Mouse (Mus musculus): ENCODE measurements around the gene Olfr573-ps1. TPM values are rescaled to one million over a fixed set of nuclear protein-coding genes. Genes with fewer than 3 reads are reported as not detected.

The Olfr573-ps1 gene
- polyA plus RNA-seq (2012; rRNA removed) (not detected in 2 replicates), polyA plus RNA-seq (2014; fragmentation: Nextera tagmentation; extraction: Ambion mirVana) (not detected in 2 replicates)

DNA sequence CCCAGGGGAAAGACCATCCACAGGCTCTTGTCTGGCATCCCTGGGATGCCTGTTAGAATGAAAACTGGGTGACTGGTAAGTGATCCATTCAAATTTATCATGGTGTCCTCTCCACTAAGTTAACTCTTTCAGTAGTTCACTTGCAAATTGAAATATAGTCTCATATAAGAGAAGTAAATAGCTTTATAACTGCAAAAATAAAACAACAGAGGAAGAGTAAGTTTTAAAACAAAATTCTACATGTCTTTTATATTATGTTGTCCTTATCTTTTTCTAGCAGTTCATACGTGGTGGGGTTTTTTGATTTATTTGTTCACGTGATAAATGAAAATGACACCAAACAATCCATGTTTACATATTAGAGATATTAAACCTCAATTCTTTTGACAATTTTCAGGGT is at the start of gene Olfr573-ps1:
Olfr573-ps1 (minus strand) TSS at position 101 of the 400 bp plus-strand sequence.
- H3K4me1 ChIP-seq (ENCODE audit: control insufficient read depth, insufficient read depth, low read length): no peaks in the 10 kb centered on the region
- ATAC-seq (ENCODE audit: low FRiP score, low read depth) (no peak), DNase-seq (ENCODE audit: low spot score) (no peak)
- 82% methylated on average over 2 of the region's 2 CpGs for WGBS
- H3K27me3 ChIP-seq (ENCODE audit: control insufficient read depth, insufficient read depth, low read length): no peaks in the 10 kb centered on the region
- H3K9ac ChIP-seq (ENCODE audit: low read depth, low read length, severe bottlenecking): no peak within 1 kb of the TSS
- TF ChIP-seq POLR2A (IDR thresholded peaks at IDR 0.05; ENCODE audit: borderline replicate concordance, extremely low read depth, insufficient read depth, insufficient read length): no peak
- H3K36me3 ChIP-seq (ENCODE audit: control insufficient read depth, insufficient read depth, low read length): no peaks in the 10 kb centered on the region
- H3K27ac ChIP-seq (replicated peaks; ENCODE audit: low read depth, low read length): no peak within 1 kb of the TSS
- no peaks in the 10 kb centered on the region for H3K9me3 ChIP-seq (ENCODE audit: control insufficient read depth, low read length)
- H3K4me3 ChIP-seq (replicated peaks; ENCODE audit: low read length): no peak within 1 kb of the TSS
- no peak within 1 kb of the TSS for H3K4me2 ChIP-seq (replicated peaks; ENCODE audit: low read depth, low read length, severe bottlenecking)

DNA sequence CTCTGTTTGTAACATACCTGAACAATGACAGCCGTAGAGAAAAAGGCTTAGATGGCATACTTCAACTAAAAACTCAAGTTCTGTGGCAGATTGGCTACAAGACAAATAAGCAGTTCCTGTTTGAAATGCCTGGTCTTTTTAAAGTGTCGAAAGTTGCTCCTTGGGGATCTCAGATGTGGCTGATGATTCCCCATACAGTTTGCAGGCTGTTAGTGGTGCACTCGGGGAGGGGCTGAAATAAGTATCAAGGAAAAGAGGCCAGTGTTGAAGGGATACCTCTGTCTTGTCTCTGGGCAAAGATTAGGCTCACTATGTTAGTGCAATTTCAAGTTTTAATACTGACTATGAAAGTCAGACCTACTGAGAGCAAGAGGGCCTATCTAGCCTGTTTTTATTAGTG is 46.8 kb upstream of the Olfr573-ps1 start, which contains the start of gene Olfr578:
Olfr578 (minus strand) TSS at position 101 of the 400 bp plus-strand sequence.
- H3K27me3 ChIP-seq (ENCODE audit: control insufficient read depth, insufficient read depth, low read length): no peaks in the 10 kb centered on the region
- no peaks in the 10 kb centered on the region for H3K4me1 ChIP-seq (ENCODE audit: control insufficient read depth, insufficient read depth, low read length)
- DNase-seq (ENCODE audit: low spot score) (no peak), ATAC-seq (ENCODE audit: low FRiP score, low read depth) (no peak)
- no peak within 1 kb of the TSS for H3K4me2 ChIP-seq (replicated peaks; ENCODE audit: low read depth, low read length, severe bottlenecking)
- H3K9me3 ChIP-seq (ENCODE audit: control insufficient read depth, low read length): no peaks in the 10 kb centered on the region
- 74% methylated on average over 3 of the region's 3 CpGs for WGBS
- H3K9ac ChIP-seq (ENCODE audit: low read depth, low read length, severe bottlenecking): no peak within 1 kb of the TSS
- H3K4me3 ChIP-seq (replicated peaks; ENCODE audit: low read length): no peak within 1 kb of the TSS
- TF ChIP-seq POLR2A (IDR thresholded peaks at IDR 0.05; ENCODE audit: borderline replicate concordance, extremely low read depth, insufficient read depth, insufficient read length): no peak
- H3K27ac ChIP-seq (replicated peaks; ENCODE audit: low read depth, low read length): no peak within 1 kb of the TSS
- H3K36me3 ChIP-seq (ENCODE audit: control insufficient read depth, insufficient read depth, low read length): no peaks in the 10 kb centered on the region

DNA sequence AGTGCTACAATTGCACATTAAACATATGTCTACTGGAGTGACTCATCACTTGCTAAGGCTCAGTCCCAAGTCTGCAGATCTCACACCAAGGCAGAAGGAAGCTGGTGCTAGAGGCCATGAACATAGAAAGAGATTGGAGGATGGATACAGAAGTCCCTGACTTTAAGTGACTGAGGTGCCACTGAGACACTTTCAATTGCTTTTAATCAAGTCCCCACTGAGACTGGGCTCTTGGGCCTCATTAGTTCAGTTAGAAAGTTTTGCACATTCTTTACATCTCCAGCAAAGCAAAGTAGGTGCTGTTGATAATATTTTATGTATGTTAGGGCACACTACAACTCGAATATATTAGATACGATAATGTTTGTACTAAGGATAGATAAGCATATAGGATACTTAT is 33.5 kb upstream of the Olfr573-ps1 start, which contains the start of gene Olfr577:
Olfr577 (minus strand) TSS at position 101 of the 400 bp plus-strand sequence.
- H3K27ac ChIP-seq (replicated peaks; ENCODE audit: low read depth, low read length): no peak within 1 kb of the TSS
- no peaks in the 10 kb centered on the region for H3K4me1 ChIP-seq (ENCODE audit: control insufficient read depth, insufficient read depth, low read length)
- H3K4me2 ChIP-seq (replicated peaks; ENCODE audit: low read depth, low read length, severe bottlenecking): no peak within 1 kb of the TSS
- 82% methylated on average over 2 of the region's 2 CpGs for WGBS
- no peak within 1 kb of the TSS for H3K9ac ChIP-seq (ENCODE audit: low read depth, low read length, severe bottlenecking)
- H3K4me3 ChIP-seq (replicated peaks; ENCODE audit: low read length): no peak within 1 kb of the TSS
- DNase-seq (ENCODE audit: low spot score) (no peak), ATAC-seq (ENCODE audit: low FRiP score, low read depth) (no peak)
- no peaks in the 10 kb centered on the region for H3K36me3 ChIP-seq (ENCODE audit: control insufficient read depth, insufficient read depth, low read length)
- no peak for TF ChIP-seq POLR2A (IDR thresholded peaks at IDR 0.05; ENCODE audit: borderline replicate concordance, extremely low read depth, insufficient read depth, insufficient read length)
- no peaks in the 10 kb centered on the region for H3K27me3 ChIP-seq (ENCODE audit: control insufficient read depth, insufficient read depth, low read length)
- no peaks in the 10 kb centered on the region for H3K9me3 ChIP-seq (ENCODE audit: control insufficient read depth, low read length)

DNA sequence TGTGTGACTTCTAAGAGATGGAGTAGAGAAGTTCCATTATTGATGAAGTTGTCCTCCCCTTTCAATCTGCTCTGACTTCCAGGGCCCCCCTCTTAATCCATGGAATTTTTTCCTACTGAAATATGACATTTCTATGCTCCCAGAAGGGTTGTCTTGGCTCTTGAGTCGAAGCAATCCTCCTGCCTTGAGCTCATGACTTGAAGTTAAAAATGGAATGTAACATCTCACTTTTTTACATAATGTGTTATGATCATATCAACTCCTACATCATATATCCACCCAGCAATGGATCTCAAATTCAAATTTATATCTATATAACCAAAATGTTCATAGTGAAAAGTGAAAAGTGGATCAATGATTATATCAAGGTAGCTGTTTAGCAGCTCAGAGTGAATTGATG is 32.0 kb upstream of the Olfr573-ps1 start:
- no peak overlapping the region for H3K4me2 ChIP-seq (replicated peaks; ENCODE audit: low read depth, low read length, severe bottlenecking)
- DNase-seq (ENCODE audit: low spot score) (no peak), ATAC-seq (ENCODE audit: low FRiP score, low read depth) (no peak)
- H3K27ac ChIP-seq (replicated peaks; ENCODE audit: low read depth, low read length): no peak overlapping the region
- no peak for TF ChIP-seq POLR2A (IDR thresholded peaks at IDR 0.05; ENCODE audit: borderline replicate concordance, extremely low read depth, insufficient read depth, insufficient read length)
- H3K9me3 ChIP-seq (ENCODE audit: control insufficient read depth, low read length): no peaks in the 10 kb centered on the region
- no peak overlapping the region for H3K9ac ChIP-seq (ENCODE audit: low read depth, low read length, severe bottlenecking)
- no peak overlapping the region for H3K4me3 ChIP-seq (replicated peaks; ENCODE audit: low read length)
- no peaks in the 10 kb centered on the region for H3K36me3 ChIP-seq (ENCODE audit: control insufficient read depth, insufficient read depth, low read length)
- no peaks in the 10 kb centered on the region for H3K4me1 ChIP-seq (ENCODE audit: control insufficient read depth, insufficient read depth, low read length)
- 33% methylated on average over 1 of the region's 1 CpGs for WGBS
- H3K27me3 ChIP-seq (ENCODE audit: control insufficient read depth, insufficient read depth, low read length): no peaks in the 10 kb centered on the region

DNA sequence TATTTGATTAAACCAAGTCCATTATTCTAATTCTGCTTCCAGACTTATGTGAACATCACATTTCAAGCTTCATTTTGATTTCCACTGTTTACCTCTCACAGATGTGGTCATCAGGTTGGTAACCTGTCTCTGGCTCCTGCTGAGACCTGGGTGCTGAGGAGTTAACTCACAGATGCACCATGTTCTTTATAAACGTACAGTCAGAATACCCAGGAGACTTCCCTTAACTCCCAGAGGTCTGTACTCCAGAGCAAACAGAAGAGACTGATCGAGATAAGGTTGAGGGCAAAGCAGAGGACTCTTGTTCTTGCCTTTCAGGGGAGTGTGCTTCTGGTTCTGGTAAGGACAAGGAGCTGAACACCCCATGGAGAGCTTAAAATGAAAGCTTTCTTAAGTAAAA is 20.0 kb upstream of the Olfr573-ps1 start, which contains the start of gene Olfr576:
Olfr576 (plus strand) TSS at position 301 of the 400 bp plus-strand sequence.
- no peaks in the 10 kb centered on the region for H3K9me3 ChIP-seq (ENCODE audit: control insufficient read depth, low read length)
- DNase-seq (ENCODE audit: low spot score): no peak
- ATAC-seq (ENCODE audit: low FRiP score, low read depth): no peak
- no peak for TF ChIP-seq POLR2A (IDR thresholded peaks at IDR 0.05; ENCODE audit: borderline replicate concordance, extremely low read depth, insufficient read depth, insufficient read length)
- WGBS: 44% methylated on average over 2 of the region's 2 CpGs
- no peaks in the 10 kb centered on the region for H3K27me3 ChIP-seq (ENCODE audit: control insufficient read depth, insufficient read depth, low read length)
- H3K4me3 ChIP-seq (replicated peaks; ENCODE audit: low read length): no peak within 1 kb of the TSS
- no peak within 1 kb of the TSS for H3K9ac ChIP-seq (ENCODE audit: low read depth, low read length, severe bottlenecking)
- no peak within 1 kb of the TSS for H3K27ac ChIP-seq (replicated peaks; ENCODE audit: low read depth, low read length)
- H3K4me2 ChIP-seq (replicated peaks; ENCODE audit: low read depth, low read length, severe bottlenecking): no peak within 1 kb of the TSS
- H3K36me3 ChIP-seq (ENCODE audit: control insufficient read depth, insufficient read depth, low read length): no peaks in the 10 kb centered on the region
- no peaks in the 10 kb centered on the region for H3K4me1 ChIP-seq (ENCODE audit: control insufficient read depth, insufficient read depth, low read length)

Data from limb, embryonic 14.5 days (tissue).